Mouse (Mus musculus): ENCODE data around the gene Trappc4. TPM values are rescaled to one million over a fixed set of nuclear protein-coding genes. Genes with fewer than 3 reads are reported as not detected.

Trappc4 gene
- total RNA-seq, 4 experiments from 2014 or later: 86.0 to 116 (median 98.3) TPM

Small RNA genes within 50 kb of the gene (microRNA-seq; reads per million reads assigned to microRNA genes)
- 0.35 to 1.3 reads per million in 2 experiments for gene Mir7085

Other genes starting within 250 kb of the Trappc4 start
- gene Cbl, start 173.6 kb downstream of the Trappc4 start, total RNA-seq (2022): 10 to 100 TPM; 30.4 to 52.9 (median 40.1) TPM
- 10 to 100 TPM in 2 of 4 experiments, 1 to 10 TPM in 2; 3.9 to 18.0 (median 7.9) TPM for gene Ccdc153, start 166.9 kb downstream of the Trappc4 start, total RNA-seq (2022)
- gene Pdzd3, start 156.1 kb downstream of the Trappc4 start, total RNA-seq (2022): under 1 TPM in 3 of 4 experiments, not detected in 1; 0.24 to 0.27 (median 0.25) TPM
- 10 to 100 TPM; 27.6 to 41.8 (median 34.2) TPM for gene Nlrx1, start 139.0 kb downstream of the Trappc4 start, total RNA-seq (2022)
- 10 to 100 TPM; 39.3 to 51.3 (median 42.1) TPM for gene Abcg4, start 119.0 kb downstream of the Trappc4 start, total RNA-seq (2022)
- 10 to 100 TPM; 20.3 to 44.4 (median 31.8) TPM for gene Hinfp, start 101.9 kb downstream of the Trappc4 start, total RNA-seq (2022)
- 10 to 100 TPM; 42.6 to 60.5 (median 49.9) TPM for gene C2cd2l, start 87.3 kb downstream of the Trappc4 start, total RNA-seq (2022)
- 10 to 100 TPM; 31.4 to 37.0 (median 34.8) TPM for gene Dpagt1, start 81.6 kb downstream of the Trappc4 start, total RNA-seq (2022)
- gene H2afx, start 72.9 kb downstream of the Trappc4 start, total RNA-seq (2022): 10 to 100 TPM; 25.9 to 44.6 (median 31.7) TPM
- 100 to 1,000 TPM in 2 of 4 experiments, 10 to 100 TPM in 2; 82.8 to 122 (median 96.8) TPM for gene Hmbs, start 63.4 kb downstream of the Trappc4 start, total RNA-seq (2022)
- 10 to 100 TPM; 78.0 to 91.8 (median 85.8) TPM for gene Vps11, start 45.9 kb downstream of the Trappc4 start, total RNA-seq (2022)
- 100 to 1,000 TPM; 199 to 239 (median 228) TPM for gene Hyou1, start 28.1 kb downstream of the Trappc4 start, total RNA-seq (2022)
- gene Slc37a4, start 10.7 kb downstream of the Trappc4 start, total RNA-seq (2022): 10 to 100 TPM; 18.2 to 27.8 (median 23.5) TPM
- gene Rps25, start 461 bp downstream of the Trappc4 start, total RNA-seq (2022): 1,000 to 10,000 TPM; 1,115 to 1,314 (median 1,244) TPM
- gene Ccdc84, start 11.0 kb upstream of the Trappc4 start, total RNA-seq (2022): 10 to 100 TPM; 14.9 to 29.6 (median 25.7) TPM
- gene Foxr1, start 33.5 kb upstream of the Trappc4 start, total RNA-seq (2022): not detected
- not detected for gene Upk2, start 47.4 kb upstream of the Trappc4 start, total RNA-seq (2022)
- gene Bcl9l, start 75.2 kb upstream of the Trappc4 start, total RNA-seq (2022): 10 to 100 TPM; 48.9 to 76.1 (median 66.7) TPM
- under 1 TPM; 0.13 to 0.32 (median 0.18) TPM for gene Cxcr5, start 154.3 kb upstream of the Trappc4 start, total RNA-seq (2022)
- 100 to 1,000 TPM; 142 to 160 (median 152) TPM for gene Ddx6, start 197.3 kb upstream of the Trappc4 start, total RNA-seq (2022)